Mouse (Mus musculus): ENCODE measurements around the gene Larp4. TPM values are rescaled to one million over a fixed set of nuclear protein-coding genes. Genes with fewer than 3 reads are reported as not detected.
"Not testable (repeated sequence)": the region's sequence is repeated elsewhere in the genome, so short reads cannot be mapped to it uniquely, and the experiment has no call there.

The Larp4 gene
- 40.5 and 48.3 TPM in 2 replicates for total RNA-seq (2014; rRNA removed)
- polyA plus RNA-seq (2012; rRNA removed), result 26.5 and 32.7 TPM in 2 replicates

DNA sequence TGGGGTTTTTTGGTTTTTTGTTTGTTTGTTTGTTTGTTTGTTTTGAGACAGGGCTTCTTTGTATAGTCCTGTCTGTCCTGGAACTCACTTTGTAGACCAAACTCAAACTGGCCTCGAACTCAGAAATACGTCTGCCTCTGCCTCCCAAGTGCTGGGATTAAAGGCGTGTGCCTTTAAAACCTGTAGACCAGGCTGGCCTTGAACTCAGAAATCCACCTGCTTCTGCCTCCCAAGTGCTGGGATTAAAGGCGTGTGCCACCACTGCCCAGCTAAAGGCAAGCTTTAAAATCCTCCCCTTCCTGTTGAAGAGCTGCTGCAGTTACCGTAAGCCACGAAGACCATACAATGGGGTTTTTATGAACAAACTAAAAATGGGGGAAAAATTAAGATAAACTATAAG lies at the start of gene Larp4:
Larp4 (plus strand) TSS at position 301 of the 400 bp plus-strand sequence.
- H3K4me1 ChIP-seq (ENCODE audit: control insufficient read depth, insufficient read depth, low read length); H3K4me3 ChIP-seq (ENCODE audit: insufficient read depth, low read depth, low read length); H3K27me3 ChIP-seq (ENCODE audit: control insufficient read depth, insufficient read depth, low read length); H3K9ac ChIP-seq (ENCODE audit: low read depth, low read length); H3K36me3 ChIP-seq (ENCODE audit: control insufficient read depth, insufficient read depth, low read length); H3K27ac ChIP-seq (replicated peaks; ENCODE audit: insufficient read depth, low read depth, low read length); DNase-seq (ENCODE audit: extremely low read depth, low read depth, low spot score): not testable (repeated sequence)
- H3K79me2 ChIP-seq (ENCODE audit: control insufficient read depth, insufficient read depth, low read length), result peaks cover 11% of the 10 kb centered on the region; the same call in 1 of the 2 replicates
- WGBS, result 85% methylated on average over 6 of the region's 6 CpGs

DNA sequence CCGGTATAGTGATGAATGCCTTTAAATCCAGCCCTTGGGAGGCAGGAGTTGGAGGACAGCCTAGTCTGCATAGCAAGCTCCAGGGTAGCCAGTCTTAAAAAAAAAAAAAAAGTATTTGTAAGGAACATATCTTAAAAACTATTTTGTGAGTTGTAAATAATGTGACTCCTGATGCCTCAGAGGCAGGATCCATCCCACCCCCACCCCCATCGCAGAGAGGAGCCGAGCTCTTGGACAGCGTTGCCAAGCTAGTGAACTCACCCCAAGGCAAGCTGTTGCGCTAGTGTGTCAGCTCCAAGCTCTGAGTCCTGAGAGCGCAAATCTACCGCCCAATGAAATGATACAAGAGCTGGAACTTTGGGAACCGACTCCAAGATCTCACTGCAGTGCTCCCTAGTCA lies 38.6 kb upstream of the Larp4 start:
- DNase-seq (ENCODE audit: extremely low read depth, low read depth, low spot score), result no peak
- Histone ChIP-seq H3K4me3 (ENCODE audit: insufficient read depth, low read depth, low read length) (no peak overlapping the region), H3K79me2 (ENCODE audit: control insufficient read depth, insufficient read depth, low read length) (no peaks in the 10 kb centered on the region), H3K4me1 (ENCODE audit: control insufficient read depth, insufficient read depth, low read length) (no peaks in the 10 kb centered on the region), H3K27ac (replicated peaks; ENCODE audit: insufficient read depth, low read depth, low read length) (no peak overlapping the region), H3K36me3 (ENCODE audit: control insufficient read depth, insufficient read depth, low read length) (no peaks in the 10 kb centered on the region), H3K9ac (ENCODE audit: low read depth, low read length) (no peak overlapping the region), H3K27me3 (ENCODE audit: control insufficient read depth, insufficient read depth, low read length) (no peaks in the 10 kb centered on the region)
- 84% methylated on average over 8 of the region's 8 CpGs for WGBS
- TF ChIP-seq POLR2A (IDR thresholded peaks at IDR 0.05; ENCODE audit: extremely low read depth, insufficient read depth, low read length), result no peak
- no peak for TF ChIP-seq CTCF (IDR thresholded peaks at IDR 0.05; ENCODE audit: low read depth, low read length)

DNA sequence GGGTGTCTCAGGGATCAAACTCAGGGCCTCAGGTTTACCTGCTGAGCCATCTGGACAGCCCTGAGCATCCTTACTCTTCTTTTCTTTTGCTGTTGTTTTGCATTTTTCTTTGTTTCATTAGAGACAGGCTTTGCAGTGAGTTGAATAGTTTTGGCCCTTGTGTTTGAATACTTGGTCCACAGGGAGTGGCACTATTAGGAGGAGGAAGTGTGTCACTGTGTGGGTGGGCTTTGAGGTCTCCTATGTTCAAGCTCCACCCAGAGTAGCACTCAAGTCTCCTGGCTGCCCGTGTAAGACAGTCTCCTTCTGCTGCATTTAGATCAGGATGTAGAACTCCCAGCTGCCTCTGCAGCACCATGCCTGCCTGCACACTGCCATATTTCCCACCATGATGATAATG lies 35.4 kb upstream of the Larp4 start:
- Histone ChIP-seq H3K79me2 (ENCODE audit: control insufficient read depth, insufficient read depth, low read length) (no peaks in the 10 kb centered on the region), H3K9ac (ENCODE audit: low read depth, low read length) (no peak overlapping the region)

DNA sequence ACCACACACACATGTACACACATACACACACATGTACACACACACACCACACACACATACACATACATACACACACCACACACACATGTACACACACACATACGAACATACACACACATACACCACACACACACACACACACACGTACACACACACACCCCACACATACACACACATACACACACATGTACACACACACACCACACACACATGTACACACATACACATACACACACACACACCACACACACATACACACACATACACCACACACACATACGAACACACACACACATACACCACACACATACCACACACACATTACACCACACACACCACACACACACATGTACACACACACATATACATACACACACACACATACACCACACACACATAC lies 33.2 kb upstream of the Larp4 start:
- H3K27me3 ChIP-seq (ENCODE audit: control insufficient read depth, insufficient read depth, low read length), result no peaks in the 10 kb centered on the region
- TF ChIP-seq POLR2A (IDR thresholded peaks at IDR 0.05; ENCODE audit: extremely low read depth, insufficient read depth, low read length), result no peak
- no peak for TF ChIP-seq CTCF (IDR thresholded peaks at IDR 0.05; ENCODE audit: low read depth, low read length)
- H3K36me3 ChIP-seq (ENCODE audit: control insufficient read depth, insufficient read depth, low read length), result no peaks in the 10 kb centered on the region
- no peak overlapping the region for H3K9ac ChIP-seq (ENCODE audit: low read depth, low read length)
- no peak overlapping the region for H3K4me3 ChIP-seq (ENCODE audit: insufficient read depth, low read depth, low read length)
- no peak for DNase-seq (ENCODE audit: extremely low read depth, low read depth, low spot score)
- H3K79me2 ChIP-seq (ENCODE audit: control insufficient read depth, insufficient read depth, low read length), result no peaks in the 10 kb centered on the region; the same call in 1 of the 2 replicates
- peaks cover 2% of the 10 kb centered on the region for H3K4me1 ChIP-seq (ENCODE audit: control insufficient read depth, insufficient read depth, low read length)
- H3K27ac ChIP-seq (replicated peaks; ENCODE audit: insufficient read depth, low read depth, low read length), result no peak overlapping the region
- 94% methylated on average over 3 of the region's 3 CpGs for WGBS

More for the DNA sequence above, 35.4 kb upstream of the Larp4 start:
- no peak for TF ChIP-seq POLR2A (IDR thresholded peaks at IDR 0.05; ENCODE audit: extremely low read depth, insufficient read depth, low read length)
- no peak for TF ChIP-seq CTCF (IDR thresholded peaks at IDR 0.05; ENCODE audit: low read depth, low read length)
- Histone ChIP-seq H3K27me3 (ENCODE audit: control insufficient read depth, insufficient read depth, low read length) (no peaks in the 10 kb centered on the region), H3K27ac (replicated peaks; ENCODE audit: insufficient read depth, low read depth, low read length) (no peak overlapping the region), H3K36me3 (ENCODE audit: control insufficient read depth, insufficient read depth, low read length) (no peaks in the 10 kb centered on the region), H3K4me1 (ENCODE audit: control insufficient read depth, insufficient read depth, low read length) (peaks cover 2% of the 10 kb centered on the region), H3K4me3 (ENCODE audit: insufficient read depth, low read depth, low read length) (no peak overlapping the region)
- WGBS, result 72% methylated on average over 1 of the region's 1 CpGs
- no peak for DNase-seq (ENCODE audit: extremely low read depth, low read depth, low spot score)

DNA sequence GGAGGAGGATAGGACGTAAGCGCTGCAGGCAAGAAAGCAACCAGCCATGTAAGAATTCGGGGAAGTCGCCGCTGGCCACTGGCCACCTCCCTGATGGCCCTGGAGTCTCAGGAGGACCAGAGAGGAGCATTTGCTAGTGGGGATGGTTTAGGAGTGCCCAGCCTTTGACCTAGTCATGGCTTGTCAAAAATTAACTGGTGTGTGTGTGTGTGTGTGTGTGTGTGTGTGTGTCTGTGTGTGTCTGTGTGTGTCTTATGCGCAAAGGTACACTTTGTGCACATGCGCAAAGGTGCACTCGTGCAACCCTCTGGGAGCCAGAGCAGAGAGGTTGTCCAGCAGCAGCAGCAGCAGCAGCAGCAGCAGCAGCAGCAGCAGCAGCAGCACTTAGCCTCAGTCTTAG lies 32.0 kb upstream of the Larp4 start:
- Histone ChIP-seq H3K79me2 (ENCODE audit: control insufficient read depth, insufficient read depth, low read length) (no peaks in the 10 kb centered on the region; the same call in 1 of the 2 replicates), H3K4me3 (ENCODE audit: insufficient read depth, low read depth, low read length) (peak overlapping the region; percentile 47; the same call in 1 of the 2 replicates), H3K27ac (replicated peaks; ENCODE audit: insufficient read depth, low read depth, low read length) (peak overlapping the region; percentile 81), H3K36me3 (ENCODE audit: control insufficient read depth, insufficient read depth, low read length) (no peaks in the 10 kb centered on the region), H3K9ac (ENCODE audit: low read depth, low read length) (no peak overlapping the region), H3K4me1 (ENCODE audit: control insufficient read depth, insufficient read depth, low read length) (peaks cover 2% of the 10 kb centered on the region), H3K27me3 (ENCODE audit: control insufficient read depth, insufficient read depth, low read length) (no peaks in the 10 kb centered on the region)
- WGBS, result 38% methylated on average over 8 of the region's 8 CpGs
- DNase-seq (ENCODE audit: extremely low read depth, low read depth, low spot score), result peak; percentile 83
- no peak for TF ChIP-seq POLR2A (IDR thresholded peaks at IDR 0.05; ENCODE audit: extremely low read depth, insufficient read depth, low read length)
- no peak for TF ChIP-seq CTCF (IDR thresholded peaks at IDR 0.05; ENCODE audit: low read depth, low read length)

DNA sequence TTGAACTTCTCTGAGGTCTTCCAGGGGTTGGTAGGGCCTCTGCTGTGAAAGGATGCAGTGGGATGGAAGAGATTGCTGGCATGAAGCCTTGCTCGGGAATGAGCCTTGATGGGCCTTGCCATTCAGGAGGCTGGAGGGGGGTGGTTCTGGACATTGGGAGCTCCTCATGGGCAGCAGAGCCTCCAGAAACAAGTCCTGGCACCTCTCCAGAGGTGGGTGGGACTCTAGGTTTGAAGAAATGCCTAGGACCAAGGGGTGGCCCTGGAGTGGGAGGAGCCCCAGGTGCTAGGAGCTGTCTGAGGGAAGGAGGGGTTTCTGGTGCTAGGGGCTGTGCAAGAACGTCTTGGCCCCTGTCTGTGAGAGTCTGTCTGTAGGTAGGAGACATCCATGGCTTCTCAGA lies 29.4 kb upstream of the Larp4 start:
- Histone ChIP-seq H3K36me3 (ENCODE audit: control insufficient read depth, insufficient read depth, low read length) (no peaks in the 10 kb centered on the region), H3K27me3 (ENCODE audit: control insufficient read depth, insufficient read depth, low read length) (no peaks in the 10 kb centered on the region), H3K9ac (ENCODE audit: low read depth, low read length) (no peak overlapping the region), H3K27ac (replicated peaks; ENCODE audit: insufficient read depth, low read depth, low read length) (no peak overlapping the region), H3K4me1 (ENCODE audit: control insufficient read depth, insufficient read depth, low read length) (peaks cover 2% of the 10 kb centered on the region), H3K4me3 (ENCODE audit: insufficient read depth, low read depth, low read length) (no peak overlapping the region), H3K79me2 (ENCODE audit: control insufficient read depth, insufficient read depth, low read length) (no peaks in the 10 kb centered on the region; the same call in 1 of the 2 replicates)
- DNase-seq (ENCODE audit: extremely low read depth, low read depth, low spot score), result no peak
- TF ChIP-seq CTCF (IDR thresholded peaks at IDR 0.05; ENCODE audit: low read depth, low read length) (no peak), POLR2A (IDR thresholded peaks at IDR 0.05; ENCODE audit: extremely low read depth, insufficient read depth, low read length) (no peak)
- WGBS, result 92% methylated on average over 2 of the region's 2 CpGs

Measured in liver, adult 2 months (tissue).